ENCODE assay signal across 10 mouse cellular contexts in the genomic region with DNA sequence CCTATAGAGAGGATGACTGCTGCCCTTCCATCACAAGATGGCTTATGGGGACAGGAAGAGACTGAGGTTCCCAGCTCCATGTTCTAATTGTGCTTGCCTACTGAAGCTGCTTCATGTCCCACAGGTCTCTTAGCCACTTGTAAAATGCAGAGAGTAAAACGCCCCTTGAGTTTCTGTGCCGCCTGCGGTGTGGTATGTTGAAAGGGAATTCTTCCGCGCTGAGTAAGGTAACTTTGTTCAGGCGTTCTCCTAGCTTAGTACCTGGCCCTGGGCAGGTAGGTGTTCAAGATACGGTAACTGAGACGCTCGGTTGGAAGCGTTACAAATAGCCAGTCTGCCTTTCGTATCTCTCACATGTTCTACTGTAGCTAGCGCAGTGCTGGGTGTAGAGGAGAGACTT. TPM values are rescaled to one million over a fixed set of nuclear protein-coding genes. Genes with fewer than 3 reads are reported as not detected.
DNase-seq lines count a peak whose midpoint lies in the region; ATAC-seq lines count a peak whose summit lies in the region.
"Had no signal": no experiment of that assay in that cellular context is flagged by ENCODE, and none has a peak within 500 bp of the region (broad histone marks: within the 10 kb centered on the region; RNA-seq: fewer than 3 reads in every experiment).

No protein-coding gene starts in this region.

- DNase-seq in heart, postnatal 25 days (ENCODE audit: low spot score) = no peak
- peak; percentile 24 for DNase-seq in lung, postnatal 25 days (ENCODE audit: low spot score)
- DNase-seq in lung, postnatal 10 days = no peak
- no peak for DNase-seq in limb, embryonic 10.5 days (ENCODE audit: low spot score)
- no peak for DNase-seq in ovary, postnatal 36 days (ENCODE audit: low spot score)
- DNase-seq in right cerebral cortex, postnatal 36 days (ENCODE audit: low spot score in 2 of 2) = no peak

- H3K36me3 ChIP-seq in heart, embryonic 14.5 days (ENCODE audit: control insufficient read depth, insufficient read depth, low read length) = no peaks in the 10 kb centered on the region
- no peaks in the 10 kb centered on the region for H3K36me3 ChIP-seq in limb, embryonic 10.5 days
- no peaks in the 10 kb centered on the region for H3K36me3 ChIP-seq in stomach, embryonic 15.5 days

- peaks cover 24% of the 10 kb centered on the region for H3K27me3 ChIP-seq in heart, embryonic 14.5 days (ENCODE audit: control insufficient read depth, insufficient read depth, low read length)
- H3K27me3 ChIP-seq in limb, embryonic 10.5 days (ENCODE audit: low read depth, poor library complexity, severe bottlenecking) = peaks cover 59% of the 10 kb centered on the region
- peaks cover 10% of the 10 kb centered on the region for H3K27me3 ChIP-seq in stomach, embryonic 15.5 days (replicated peaks)

- WGBS in heart, embryonic 14.5 days = 34% methylated on average over 12 of the region's 12 CpGs
- WGBS in limb, embryonic 10.5 days = 41% methylated on average over 12 of the region's 12 CpGs
- 39% methylated on average over 12 of the region's 12 CpGs for WGBS in stomach, embryonic 15.5 days

- H3K9ac ChIP-seq in heart, embryonic 14.5 days (ENCODE audit: low read length) = no peak overlapping the region
- H3K9ac ChIP-seq in stomach, embryonic 15.5 days = no peak overlapping the region

- no peak overlapping the region for H3K4me3 ChIP-seq in heart, embryonic 14.5 days (ENCODE audit: control insufficient read depth in 1 of 2, insufficient read depth in 1 of 2, low read depth in 1 of 2, low read length in 2 of 2)
- peak overlapping the region; percentile 51; the same call in 1 of the 2 replicates for H3K4me3 ChIP-seq in limb, embryonic 10.5 days
- H3K4me3 ChIP-seq in stomach, embryonic 15.5 days (replicated peaks) = no peak overlapping the region

- peak overlapping the region; percentile 45 for H3K4me2 ChIP-seq in heart, embryonic 14.5 days (ENCODE audit: low read length)
- peak overlapping the region; percentile 47 for H3K4me2 ChIP-seq in stomach, embryonic 15.5 days

- no peak for ATAC-seq in heart, embryonic 14.5 days (ENCODE audit: insufficient number of reproducible peaks, insufficient read depth, low FRiP score, low read depth)
- ATAC-seq in stomach, embryonic 15.5 days (ENCODE audit: insufficient read depth, low FRiP score, low read depth) = no peak

- no peaks in the 10 kb centered on the region for H3K9me3 ChIP-seq in heart, embryonic 14.5 days (ENCODE audit: control insufficient read depth, low read length)
- no peaks in the 10 kb centered on the region for H3K9me3 ChIP-seq in limb, embryonic 10.5 days (replicated peaks)
- H3K9me3 ChIP-seq in stomach, embryonic 15.5 days = no peaks in the 10 kb centered on the region

- no peak overlapping the region for H3K27ac ChIP-seq in heart, embryonic 14.5 days (replicated peaks in 1 of 2; ENCODE audit: control insufficient read depth in 1 of 2, insufficient read depth in 1 of 2, low read depth in 2 of 2, low read length in 2 of 2)
- no peak overlapping the region for H3K27ac ChIP-seq in limb, embryonic 10.5 days
- H3K27ac ChIP-seq in stomach, embryonic 15.5 days = no peak overlapping the region

- intact Hi-C loops in heart, postnatal 25 days (cut with DNase I) = loop anchor here (2.0 kb wide), 1 partner anchor 25 kb away; no protein-coding TSS in a partner anchor

- H3K4me1 ChIP-seq in heart, embryonic 14.5 days (ENCODE audit: control insufficient read depth in 2 of 2, insufficient read depth in 2 of 2, low read length in 2 of 2) = peaks cover 5 to 10% of the 10 kb centered on the region in 2 experiments; a peak in 3 of 4 replicates
- peaks cover 52% of the 10 kb centered on the region for H3K4me1 ChIP-seq in limb, embryonic 10.5 days
- peaks cover 10% of the 10 kb centered on the region; the same call in 1 of the 2 replicates for H3K4me1 ChIP-seq in stomach, embryonic 15.5 days

RNA-seq across cellular contexts. Expression of a gene that starts 17.9 kb away (rescaled TPM):
- polyA plus RNA-seq in heart, embryonic 14.5 days (2014; fragmentation: Nextera tagmentation; extraction: Ambion mirVana) = not detected in 2 replicates
- not detected for total RNA-seq in heart, postnatal 25 days (2021)
- polyA plus RNA-seq in limb, embryonic 10.5 days (2016; fragmentation: Nextera tagmentation; extraction: Ambion mirVana) = not detected in 2 replicates
- not detected in 2 replicates for polyA plus RNA-seq in stomach, embryonic 15.5 days (2015; fragmentation: Nextera tagmentation; extraction: Ambion mirVana)
- total RNA-seq: left cerebral cortex, postnatal 4 days had no signal
- polyA plus RNA-seq: C2C12 had no signal

RNA-seq across cellular contexts. Expression of a gene that starts 20.4 kb away (rescaled TPM):
- polyA plus RNA-seq in heart, embryonic 14.5 days (2014; fragmentation: Nextera tagmentation; extraction: Ambion mirVana) = not detected in 2 replicates
- not detected for total RNA-seq in heart, postnatal 25 days (2021)
- polyA plus RNA-seq in limb, embryonic 10.5 days (2016; fragmentation: Nextera tagmentation; extraction: Ambion mirVana) = 0.64 and 0.65 TPM in 2 replicates
- 0.09 and 0.10 TPM in 2 replicates for polyA plus RNA-seq in stomach, embryonic 15.5 days (2015; fragmentation: Nextera tagmentation; extraction: Ambion mirVana)

RNA-seq across cellular contexts. Expression of a gene that starts 20.4 kb away (rescaled TPM):
- not detected in 2 replicates for polyA plus RNA-seq in heart, embryonic 14.5 days (2014; fragmentation: Nextera tagmentation; extraction: Ambion mirVana)
- total RNA-seq in heart, postnatal 25 days (2021) = not detected
- 1.3 and 1.7 TPM in 2 replicates for polyA plus RNA-seq in limb, embryonic 10.5 days (2016; fragmentation: Nextera tagmentation; extraction: Ambion mirVana)
- polyA plus RNA-seq in stomach, embryonic 15.5 days (2015; fragmentation: Nextera tagmentation; extraction: Ambion mirVana) = 0.36 and 0.46 TPM in 2 replicates
